Mouse (Mus musculus) embryonic facial prominence, embryonic 10.5 days (tissue): Measurements from ENCODE around the gene Krtap9-5. TPM values are rescaled to one million over a fixed set of nuclear protein-coding genes. Genes with fewer than 3 reads are reported as not detected.

Experiments
- DNase-seq: peaks from one replicate; pipeline ENCODE4 v3.0.0-alpha.2; 2017; ENCODE audit warnings: low spot score
- H3K27ac ChIP-seq: fragments of 300-500 bp; sonication (generic); replicated peaks from 2 replicates; pipeline ENCODE4 v1.5.1; 2016; ENCODE audit warnings: mild to moderate bottlenecking
- H3K27me3 ChIP-seq: fragments of 300-500 bp; sonication (generic); replicated peaks from 2 replicates; pipeline ENCODE4 v1.6.1; 2016; ENCODE audit warnings: low read depth, mild to moderate bottlenecking; ENCODE audit not compliant: poor library complexity, severe bottlenecking
- H3K36me3 ChIP-seq: fragments of 300-500 bp; sonication (generic); replicated peaks from 2 replicates; pipeline ENCODE4 v1.6.1; 2016; ENCODE audit warnings: mild to moderate bottlenecking, moderate library complexity
- H3K4me1 ChIP-seq: fragments of 300-500 bp; sonication (generic); 2 replicates; pipeline ENCODE4 v1.6.1; 2016
- H3K4me3 ChIP-seq: fragments of 300-500 bp; sonication (generic); 2 replicates; pipeline ENCODE4 v1.5.1; 2016; ENCODE audit warnings: mild to moderate bottlenecking, moderate library complexity
- H3K9me3 ChIP-seq: fragments of 300-500 bp; sonication (generic); 2 replicates; pipeline ENCODE4 v1.6.1; 2016; ENCODE audit warnings: mild to moderate bottlenecking
- WGBS: fragments of 180-500 bp; shearing (Covaris S2); methylation state at CpG from one replicate; pipeline ENCODE4 v1.1.7; 2016; 5-methylcytosine and 5-hydroxymethylcytosine counted together
- polyA plus RNA-seq: library from polyadenylated mRNA; unstranded; fragments of >200 nt; fragmentation: Nextera tagmentation; extraction: Ambion mirVana; gene quantifications from 2 replicates; pipeline ENCODE4 v1.2.1, GENCODE M21; 2016

Gene Krtap9-5
- polyA plus RNA-seq, 1 experiment from 2014 or later, result not detected

DNA sequence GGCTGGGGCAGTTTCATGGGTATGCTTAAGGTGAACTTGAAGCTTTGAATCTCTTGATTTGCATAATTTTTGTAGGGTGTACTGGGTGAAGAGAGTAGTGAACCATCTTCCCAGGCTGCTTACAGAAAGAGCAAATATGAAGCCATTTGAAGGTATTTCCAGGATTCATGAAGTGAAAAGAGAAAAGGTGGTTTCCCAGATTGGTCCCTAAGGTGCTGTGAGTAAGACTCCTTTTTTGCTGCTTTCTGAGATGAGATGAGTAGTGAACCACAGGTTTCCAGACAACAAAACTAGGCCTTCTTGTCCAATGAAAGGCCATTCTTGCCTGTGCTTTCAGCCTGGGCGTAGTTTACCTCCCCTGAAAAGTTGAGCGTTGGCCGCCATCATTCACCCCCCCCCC lies 40.3 kb downstream of the Krtap9-5 start:
- Histone ChIP-seq H3K4me3 (no peak overlapping the region), H3K27me3 (peaks cover 12% of the 10 kb centered on the region), H3K27ac (no peak overlapping the region), H3K36me3 (no peaks in the 10 kb centered on the region), H3K4me1 (peaks cover 3% of the 10 kb centered on the region), H3K9me3 (no peaks in the 10 kb centered on the region)
- 91% methylated on average over 3 of the region's 3 CpGs for WGBS
- DNase-seq, result no peak

DNA sequence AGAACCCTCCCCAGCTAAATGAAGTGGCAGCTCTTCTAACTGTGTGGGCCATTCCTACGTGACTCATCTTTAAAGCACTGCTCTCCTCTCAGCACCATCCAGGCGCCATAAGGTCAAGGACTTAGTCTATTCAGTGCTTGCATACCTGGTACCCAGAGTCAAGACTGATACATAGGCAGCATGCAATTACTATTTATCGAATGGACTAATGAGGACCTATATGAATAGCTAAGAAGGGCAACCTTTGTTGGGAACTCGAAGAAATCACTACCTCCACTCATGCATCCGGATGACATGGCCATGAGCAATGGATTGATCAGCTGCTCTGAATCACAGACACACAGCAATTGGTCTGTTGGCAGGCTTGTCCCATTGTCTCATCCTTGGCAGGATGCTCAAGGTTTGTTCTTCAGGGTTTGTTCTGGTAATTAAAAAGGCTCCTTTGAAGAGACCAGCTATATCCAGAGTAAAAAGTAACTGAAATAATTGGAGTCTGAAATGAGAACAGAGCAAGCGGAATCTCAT lies 41.7 kb downstream of the Krtap9-5 start:
- DNase-seq, result no peak

GRCm38 (mm10) chr11:99990571-99990970 lies 42.3 kb downstream of the Krtap9-5 start:
- 84% methylated on average over 3 of the region's 3 CpGs for WGBS
- peaks cover 6% of the 10 kb centered on the region for H3K4me1 ChIP-seq
- no peak for DNase-seq
- H3K27ac ChIP-seq, result no peak overlapping the region
- H3K27me3 ChIP-seq, result peaks cover 26% of the 10 kb centered on the region
- no peaks in the 10 kb centered on the region for H3K36me3 ChIP-seq
- no peaks in the 10 kb centered on the region for H3K9me3 ChIP-seq
- no peak overlapping the region for H3K4me3 ChIP-seq

More for the DNA sequence above, 41.7 kb downstream of the Krtap9-5 start:
- Histone ChIP-seq H3K4me1 (peaks cover 6% of the 10 kb centered on the region), H3K27me3 (peaks cover 26% of the 10 kb centered on the region), H3K36me3 (no peaks in the 10 kb centered on the region), H3K9me3 (no peaks in the 10 kb centered on the region), H3K27ac (no peak overlapping the region), H3K4me3 (no peak overlapping the region)
- 87% methylated on average over 6 of the region's 6 CpGs for WGBS

GRCm38 (mm10) chr11:99993620-99994383 lies 45.5 kb downstream of the Krtap9-5 start, which contains the start of gene Krtap17-1:
TSS of gene Krtap17-1 (minus strand) at chr11:99993994.
- Histone ChIP-seq H3K27ac (no peak within 1 kb of the TSS), H3K4me3 (peak within 1 kb of the TSS; percentile 34), H3K9me3 (no peaks in the 10 kb centered on the region), H3K36me3 (no peaks in the 10 kb centered on the region), H3K4me1 (peaks cover 6% of the 10 kb centered on the region), H3K27me3 (peaks cover 26% of the 10 kb centered on the region)
- 28% methylated on average over 26 of the region's 26 CpGs for WGBS
- DNase-seq, result peak; percentile 17

DNA sequence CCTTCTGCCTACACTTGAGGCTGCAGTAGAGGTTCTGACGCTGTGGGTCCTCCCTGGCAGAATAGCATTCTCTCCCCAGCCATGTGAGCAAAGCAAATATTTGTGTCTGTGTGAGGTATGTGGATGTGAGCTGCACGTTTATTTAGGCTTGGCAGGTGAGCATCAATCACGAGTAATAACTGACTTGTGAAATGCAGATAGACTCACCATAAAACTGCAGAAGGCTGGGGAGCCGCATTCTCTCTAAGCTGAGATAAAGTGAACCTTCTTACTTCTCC lies 46.0 kb downstream of the Krtap9-5 start:
- Histone ChIP-seq H3K27me3 (peaks cover 26% of the 10 kb centered on the region), H3K27ac (no peak overlapping the region), H3K9me3 (no peaks in the 10 kb centered on the region), H3K4me1 (peaks cover 6% of the 10 kb centered on the region), H3K4me3 (no peak overlapping the region), H3K36me3 (no peaks in the 10 kb centered on the region)
- WGBS, result 73% methylated on average over 4 of the region's 4 CpGs
- no peak for DNase-seq

- Histone ChIP-seq H3K27me3 (peaks cover 8% of the 10 kb centered on the region), H3K9me3 (no peaks in the 10 kb centered on the region)
- WGBS, result 94% methylated on average over 7 of the region's 7 CpGs
Measured at GRCm38 (mm10) chr11:99999091-99999490, 50.8 kb downstream of the Krtap9-5 start.

More at GRCm38 (mm10) chr11:99999091-99999490, 50.8 kb downstream of the Krtap9-5 start:
- H3K36me3 ChIP-seq, result no peaks in the 10 kb centered on the region
- no peaks in the 10 kb centered on the region for H3K4me1 ChIP-seq
- no peak overlapping the region for H3K4me3 ChIP-seq
- DNase-seq, result no peak
- H3K27ac ChIP-seq, result no peak overlapping the region

Other genes starting within 250 kb of the Krtap9-5 start
- not detected in 2 replicates for gene Gm14180, start 214.2 kb upstream of the Krtap9-5 start, polyA plus RNA-seq
- not detected in 2 replicates for gene Gm11595, start 175.6 kb upstream of the Krtap9-5 start, polyA plus RNA-seq
- not detected in 2 replicates for gene Krtap4-8, start 167.8 kb upstream of the Krtap9-5 start, polyA plus RNA-seq
- gene Krtap4-9, start 163.3 kb upstream of the Krtap9-5 start, polyA plus RNA-seq, result not detected in 2 replicates
- gene Gm11596, start 155.0 kb upstream of the Krtap9-5 start, polyA plus RNA-seq, result not detected in 2 replicates
- gene Gm11569, start 149.5 kb upstream of the Krtap9-5 start, polyA plus RNA-seq, result not detected in 2 replicates
- not detected in 2 replicates for gene Gm11554, start 144.0 kb upstream of the Krtap9-5 start, polyA plus RNA-seq
- gene Krtap4-13, start 138.6 kb upstream of the Krtap9-5 start, polyA plus RNA-seq, result not detected in 2 replicates
- gene Gm11564, start 132.8 kb upstream of the Krtap9-5 start, polyA plus RNA-seq, result not detected in 2 replicates
- not detected in 2 replicates for gene 2300003K06Rik, start 110.4 kb upstream of the Krtap9-5 start, polyA plus RNA-seq
- not detected in 2 replicates for gene Krtap4-16, start 96.9 kb upstream of the Krtap9-5 start, polyA plus RNA-seq
- gene Gm11568, start 90.6 kb upstream of the Krtap9-5 start, polyA plus RNA-seq, result not detected in 2 replicates
- not detected in 2 replicates for gene Gm11559, start 84.0 kb upstream of the Krtap9-5 start, polyA plus RNA-seq
- not detected in 2 replicates for gene Krtap9-1, start 75.1 kb upstream of the Krtap9-5 start, polyA plus RNA-seq
- not detected in 2 replicates for gene Gm11567, start 69.3 kb upstream of the Krtap9-5 start, polyA plus RNA-seq
- not detected in 2 replicates for gene Krtap31-1, start 40.6 kb upstream of the Krtap9-5 start, polyA plus RNA-seq
- gene Gm11565, start 33.7 kb upstream of the Krtap9-5 start, polyA plus RNA-seq, result not detected in 2 replicates
- not detected in 2 replicates for gene Krtap31-2, start 12.2 kb upstream of the Krtap9-5 start, polyA plus RNA-seq
- not detected in 2 replicates for gene Krtap29-1, start 30.6 kb downstream of the Krtap9-5 start, polyA plus RNA-seq
- not detected in 2 replicates for gene Krtap16-1, start 38.1 kb downstream of the Krtap9-5 start, polyA plus RNA-seq
- not detected in 2 replicates for gene Krtap17-1, start 45.5 kb downstream of the Krtap9-5 start, polyA plus RNA-seq
- gene Krt33a, start 67.7 kb downstream of the Krtap9-5 start, polyA plus RNA-seq, result not detected in 2 replicates
- not detected in 2 replicates for gene Krt33b, start 81.4 kb downstream of the Krtap9-5 start, polyA plus RNA-seq
- not detected in 2 replicates for gene Krt34, start 93.1 kb downstream of the Krtap9-5 start, polyA plus RNA-seq
- gene Krt31, start 102.1 kb downstream of the Krtap9-5 start, polyA plus RNA-seq, result not detected in 2 replicates
- gene Krt32, start 139.8 kb downstream of the Krtap9-5 start, polyA plus RNA-seq, result not detected in 2 replicates
- not detected in 2 replicates for gene Krt35, start 147.8 kb downstream of the Krtap9-5 start, polyA plus RNA-seq
- gene Krt36, start 157.2 kb downstream of the Krtap9-5 start, polyA plus RNA-seq, result 0.09 TPM in 1 of 2 replicates, not detected in the other
- gene Krt13, start 173.1 kb downstream of the Krtap9-5 start, polyA plus RNA-seq, result not detected in 2 replicates
- gene Krt15, start 187.5 kb downstream of the Krtap9-5 start, polyA plus RNA-seq, result 2.8 and 8.6 TPM in 2 replicates
- 16.1 and 18.2 TPM in 2 replicates for gene Krt19, start 200.2 kb downstream of the Krtap9-5 start, polyA plus RNA-seq
- gene Krt9, start 244.8 kb downstream of the Krtap9-5 start, polyA plus RNA-seq, result not detected in 2 replicates